Mouse (Mus musculus): ENCODE data around the gene Top3a. TPM values are rescaled to one million over a fixed set of nuclear protein-coding genes. Genes with fewer than 3 reads are reported as not detected.

The Top3a gene
- polyA plus RNA-seq, 2 experiments = 14.3 to 17.5 TPM

DNA sequence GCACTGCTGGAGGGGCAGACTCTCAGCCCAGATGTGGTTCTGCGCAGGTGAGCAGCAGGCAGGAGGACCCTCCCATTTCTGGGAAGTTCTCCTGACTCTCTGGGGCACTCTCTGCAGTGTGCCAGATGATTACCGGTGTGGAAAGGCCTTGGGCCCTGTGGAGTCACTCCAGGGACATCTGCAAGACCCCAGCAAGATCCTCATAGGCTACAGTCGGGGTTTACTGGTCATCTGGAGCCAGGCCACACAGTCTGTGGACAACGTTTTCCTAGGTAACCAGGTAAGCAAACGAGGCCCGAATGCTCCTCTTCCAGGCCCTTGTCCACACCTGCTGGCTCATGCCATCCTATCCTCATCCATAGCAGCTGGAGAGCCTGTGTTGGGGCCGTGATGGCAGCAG is 71.1 kb downstream of the Top3a start:
- ATAC-seq (ENCODE audit: low FRiP score, low read depth) = no peak
- Histone ChIP-seq H3K4me2 (replicated peaks; ENCODE audit: low read depth, low read length, severe bottlenecking) (no peak overlapping the region), H3K4me3 (replicated peaks; ENCODE audit: low read length) (no peak overlapping the region), H3K27ac (replicated peaks; ENCODE audit: low read depth, low read length) (no peak overlapping the region), H3K9me3 (ENCODE audit: control insufficient read depth, low read length) (no peaks in the 10 kb centered on the region), H3K27me3 (ENCODE audit: control insufficient read depth, insufficient read depth, low read length) (no peaks in the 10 kb centered on the region), H3K36me3 (ENCODE audit: control insufficient read depth, insufficient read depth, low read length) (peaks cover 81% of the 10 kb centered on the region), H3K4me1 (ENCODE audit: control insufficient read depth, insufficient read depth, low read length) (peaks cover 9% of the 10 kb centered on the region), H3K9ac (ENCODE audit: low read depth, low read length, severe bottlenecking) (no peak overlapping the region)
- TF ChIP-seq POLR2A (IDR thresholded peaks at IDR 0.05; ENCODE audit: borderline replicate concordance, extremely low read depth, insufficient read depth, insufficient read length) = no peak
- DNase-seq (ENCODE audit: low spot score) = no peak
- WGBS = 91% methylated on average over 7 of the region's 7 CpGs

- Histone ChIP-seq H3K36me3 (ENCODE audit: control insufficient read depth, insufficient read depth, low read length) (peaks cover 72% of the 10 kb centered on the region), H3K4me2 (replicated peaks; ENCODE audit: low read depth, low read length, severe bottlenecking) (no peak overlapping the region), H3K27me3 (ENCODE audit: control insufficient read depth, insufficient read depth, low read length) (no peaks in the 10 kb centered on the region), H3K27ac (replicated peaks; ENCODE audit: low read depth, low read length) (no peak overlapping the region), H3K9ac (ENCODE audit: low read depth, low read length, severe bottlenecking) (no peak overlapping the region), H3K4me3 (replicated peaks; ENCODE audit: low read length) (no peak overlapping the region), H3K9me3 (ENCODE audit: control insufficient read depth, low read length) (no peaks in the 10 kb centered on the region), H3K4me1 (ENCODE audit: control insufficient read depth, insufficient read depth, low read length) (peaks cover 16% of the 10 kb centered on the region)
- WGBS = 89% methylated on average over 3 of the region's 3 CpGs
- TF ChIP-seq POLR2A (IDR thresholded peaks at IDR 0.05; ENCODE audit: borderline replicate concordance, extremely low read depth, insufficient read depth, insufficient read length) = no peak
- ATAC-seq (ENCODE audit: low FRiP score, low read depth) = no peak
- DNase-seq (ENCODE audit: low spot score) = no peak
Observed at GRCm38 (mm10) chr11:60705255-60705654, 71.9 kb downstream of the Top3a start.

DNA sequence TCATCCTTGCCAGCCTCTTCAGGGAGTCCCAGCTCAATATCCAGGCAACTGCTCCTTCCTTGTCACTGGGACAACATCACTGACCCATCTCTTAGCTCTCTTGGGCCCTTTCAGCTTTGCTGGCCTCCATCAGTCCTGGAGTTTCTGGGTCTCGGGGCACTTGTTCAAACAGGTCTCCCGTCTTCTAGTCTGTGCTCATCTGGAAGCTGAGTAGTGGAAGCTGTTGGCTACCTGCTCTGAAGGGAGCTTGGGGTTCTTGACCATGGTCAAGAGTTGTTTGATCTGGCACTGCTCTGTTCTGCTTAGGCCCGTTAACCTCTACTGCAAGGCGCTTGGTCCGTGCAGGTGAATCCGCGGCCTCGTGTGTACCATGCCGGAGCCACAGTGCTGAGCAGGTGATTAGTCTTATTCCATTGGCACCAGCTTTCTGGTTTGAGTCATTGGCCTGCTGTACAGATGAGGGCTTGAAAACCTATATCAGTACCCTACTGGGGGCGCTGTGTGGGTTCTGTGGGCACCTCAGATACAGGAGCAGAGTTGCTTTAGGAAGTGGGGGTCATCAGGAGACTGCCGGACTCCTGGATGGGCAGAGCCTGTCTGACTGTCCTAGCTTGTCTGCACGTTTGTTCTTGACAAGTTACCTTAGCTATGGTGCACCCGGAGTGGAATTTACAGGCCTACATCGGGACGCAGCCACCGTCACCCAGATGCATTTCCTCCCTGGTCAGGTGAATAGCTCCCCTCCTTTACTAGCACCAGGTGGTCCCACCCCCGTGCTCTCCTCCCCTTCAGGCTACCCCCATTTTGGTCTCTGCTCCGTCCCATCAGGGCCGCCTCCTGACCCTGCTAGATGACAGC is 72.9 kb downstream of the Top3a start:
- 89% methylated on average over 19 of the region's 19 CpGs for WGBS
- Histone ChIP-seq H3K9me3 (ENCODE audit: control insufficient read depth, low read length) (no peaks in the 10 kb centered on the region), H3K27me3 (ENCODE audit: control insufficient read depth, insufficient read depth, low read length) (no peaks in the 10 kb centered on the region), H3K36me3 (ENCODE audit: control insufficient read depth, insufficient read depth, low read length) (peaks cover 62% of the 10 kb centered on the region), H3K9ac (ENCODE audit: low read depth, low read length, severe bottlenecking) (no peak overlapping the region), H3K4me1 (ENCODE audit: control insufficient read depth, insufficient read depth, low read length) (peaks cover 16% of the 10 kb centered on the region), H3K4me2 (replicated peaks; ENCODE audit: low read depth, low read length, severe bottlenecking) (no peak overlapping the region), H3K4me3 (replicated peaks; ENCODE audit: low read length) (no peak overlapping the region), H3K27ac (replicated peaks; ENCODE audit: low read depth, low read length) (no peak overlapping the region)
- DNase-seq (ENCODE audit: low spot score) (no peak), ATAC-seq (ENCODE audit: low FRiP score, low read depth) (no peak)
- no peak for TF ChIP-seq POLR2A (IDR thresholded peaks at IDR 0.05; ENCODE audit: borderline replicate concordance, extremely low read depth, insufficient read depth, insufficient read length)

DNA sequence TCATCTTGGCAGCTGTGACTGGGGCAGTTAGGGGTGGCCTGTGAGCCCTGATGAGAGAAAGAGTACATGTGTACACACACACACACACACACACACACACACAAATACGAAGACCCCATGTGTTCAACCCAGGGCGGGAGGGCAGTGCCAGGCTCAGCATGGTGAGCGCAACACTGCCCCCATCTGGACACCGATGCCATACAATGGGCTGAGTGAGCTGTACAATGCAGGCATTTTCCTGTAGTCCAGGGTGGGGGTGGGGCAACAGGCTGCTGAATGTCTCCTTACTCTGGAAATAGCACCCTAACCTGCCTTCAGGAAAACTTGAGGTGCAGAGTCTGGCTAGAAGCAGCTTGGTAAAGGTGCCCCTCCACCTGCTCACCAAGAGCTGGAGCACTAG is 74.0 kb downstream of the Top3a start:
- H3K27ac ChIP-seq (replicated peaks; ENCODE audit: low read depth, low read length) = no peak overlapping the region
- no peak overlapping the region for H3K4me3 ChIP-seq (replicated peaks; ENCODE audit: low read length)
- ATAC-seq (ENCODE audit: low FRiP score, low read depth) (no peak), DNase-seq (ENCODE audit: low spot score) (peak; percentile 49)
- peaks cover 22% of the 10 kb centered on the region for H3K4me1 ChIP-seq (ENCODE audit: control insufficient read depth, insufficient read depth, low read length)
- H3K27me3 ChIP-seq (ENCODE audit: control insufficient read depth, insufficient read depth, low read length) = no peaks in the 10 kb centered on the region
- H3K9ac ChIP-seq (ENCODE audit: low read depth, low read length, severe bottlenecking) = no peak overlapping the region
- H3K9me3 ChIP-seq (ENCODE audit: control insufficient read depth, low read length) = no peaks in the 10 kb centered on the region
- peaks cover 51% of the 10 kb centered on the region for H3K36me3 ChIP-seq (ENCODE audit: control insufficient read depth, insufficient read depth, low read length)
- 50% methylated on average over 4 of the region's 4 CpGs for WGBS
- no peak for TF ChIP-seq POLR2A (IDR thresholded peaks at IDR 0.05; ENCODE audit: borderline replicate concordance, extremely low read depth, insufficient read depth, insufficient read length)
- no peak overlapping the region for H3K4me2 ChIP-seq (replicated peaks; ENCODE audit: low read depth, low read length, severe bottlenecking)

- DNase-seq (ENCODE audit: low spot score) (no peak), ATAC-seq (ENCODE audit: low FRiP score, low read depth) (no peak)
- no peaks in the 10 kb centered on the region for H3K27me3 ChIP-seq (ENCODE audit: control insufficient read depth, insufficient read depth, low read length)
- H3K4me2 ChIP-seq (replicated peaks; ENCODE audit: low read depth, low read length, severe bottlenecking) = no peak overlapping the region
- no peaks in the 10 kb centered on the region for H3K9me3 ChIP-seq (ENCODE audit: control insufficient read depth, low read length)
- H3K9ac ChIP-seq (ENCODE audit: low read depth, low read length, severe bottlenecking) = no peak overlapping the region
- H3K4me1 ChIP-seq (ENCODE audit: control insufficient read depth, insufficient read depth, low read length) = peaks cover 22% of the 10 kb centered on the region
- no peak overlapping the region for H3K4me3 ChIP-seq (replicated peaks; ENCODE audit: low read length)
- H3K36me3 ChIP-seq (ENCODE audit: control insufficient read depth, insufficient read depth, low read length) = peaks cover 36% of the 10 kb centered on the region
- 89% methylated on average over 3 of the region's 4 CpGs for WGBS
- no peak for TF ChIP-seq POLR2A (IDR thresholded peaks at IDR 0.05; ENCODE audit: borderline replicate concordance, extremely low read depth, insufficient read depth, insufficient read length)
- H3K27ac ChIP-seq (replicated peaks; ENCODE audit: low read depth, low read length) = no peak overlapping the region
Observed at GRCm38 (mm10) chr11:60701611-60702010, 75.6 kb downstream of the Top3a start.

All from limb, embryonic 14.5 days (tissue).